Mouse (Mus musculus) thymus, postnatal 10 days (tissue): Measurements from ENCODE around the gene Mst1r.
A peak's percentile ranks its signal among the peaks of the same experiment; 100 is the strongest.

Experiments used
- DNase-seq, 2 experiments: peaks; one replicate each; pipeline ENCODE4 v3.0.0; 2021; ENCODE audit warnings: low spot score in 2 of 2

Mst1r gene

DNA sequence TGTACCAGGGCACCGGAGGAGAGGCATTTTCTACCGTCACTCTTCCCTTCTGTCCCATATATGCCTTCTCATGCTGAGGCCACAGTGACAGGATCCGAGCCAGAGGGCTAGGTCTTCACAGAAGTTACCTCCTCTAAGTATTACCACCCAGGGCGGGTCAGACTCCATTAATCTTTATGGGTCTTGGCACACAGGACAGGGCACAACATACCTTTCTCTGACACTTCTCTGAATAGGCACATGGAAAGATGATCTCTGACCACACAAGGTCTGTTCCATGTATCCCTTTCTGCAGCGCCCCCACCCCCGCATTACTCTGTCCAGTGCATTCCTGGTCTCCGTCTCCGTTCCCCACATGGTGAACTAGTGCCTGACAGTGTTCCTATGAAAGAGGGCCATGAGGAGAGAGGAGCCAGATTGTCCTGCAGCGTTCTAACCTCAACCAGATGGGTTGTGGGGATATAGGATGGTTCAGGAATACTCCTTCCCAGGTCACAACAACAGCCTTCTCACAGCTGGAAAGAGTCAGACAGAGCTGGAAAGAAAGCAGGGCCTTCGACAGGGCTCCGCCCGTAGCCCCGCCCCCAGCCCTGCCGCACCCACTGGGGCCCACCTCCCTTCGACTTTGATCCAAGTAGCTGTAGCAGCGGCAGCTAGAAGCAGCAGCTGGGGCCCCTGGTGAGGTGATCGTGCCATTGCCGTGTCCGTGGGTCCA is at the start of gene Mst1r:
Gene Mst1r, plus strand, starts transcription at position 622 of the 715 bp plus-strand sequence.
- DNase-seq, result peak; percentile 72 to 82

DNA sequence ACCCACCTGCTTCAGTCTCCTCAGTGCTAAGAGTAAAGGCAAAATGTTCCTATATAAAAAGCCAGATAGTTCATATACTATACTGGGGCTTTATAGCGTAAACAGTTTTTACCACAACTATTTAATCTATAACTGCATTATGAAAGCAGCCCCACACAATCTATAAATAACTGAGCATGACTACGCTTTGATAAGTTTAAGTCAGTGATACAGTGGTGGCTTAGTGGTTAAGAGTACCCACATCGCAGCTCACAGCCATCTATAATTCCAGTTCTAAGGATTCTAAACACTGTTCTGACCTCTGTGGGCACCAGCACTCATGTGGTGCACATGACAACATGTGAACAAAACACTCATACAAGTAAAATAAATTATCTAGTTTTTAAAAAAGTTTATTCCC is 48.3 kb upstream of the Mst1r start:
- DNase-seq, result no peak

- DNase-seq, result no peak
Measured at GRCm38 (mm10) chr9:107864493-107864892, 42.2 kb upstream of the Mst1r start.

DNA sequence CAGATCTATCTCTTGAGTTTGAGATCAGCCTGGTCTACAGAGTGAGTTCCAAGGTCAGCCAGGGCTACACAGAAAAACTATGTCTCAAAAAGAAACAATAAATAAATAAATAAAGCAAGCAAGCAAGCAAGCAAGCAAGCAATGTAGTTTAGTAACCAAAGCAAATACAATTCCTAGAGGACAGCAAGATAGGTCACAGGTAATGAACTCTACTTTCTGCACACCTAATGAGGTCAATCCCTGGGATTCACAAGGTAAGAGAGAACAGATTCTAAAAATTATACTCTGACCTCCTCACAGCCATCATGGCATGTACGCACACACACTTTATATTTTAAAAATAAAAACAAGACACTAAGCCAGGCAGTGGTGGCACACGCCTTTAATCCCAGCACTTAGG is 40.6 kb upstream of the Mst1r start:
- no peak for DNase-seq

- peak; percentile 90 to 93 for DNase-seq
Measured at GRCm38 (mm10) chr9:107872350-107873098, 34.1 kb upstream of the Mst1r start.

- DNase-seq, result no peak
Measured at GRCm38 (mm10) chr9:107873137-107873536, 33.5 kb upstream of the Mst1r start, which contains the start of gene Rbm6. Rbm6 (minus strand) TSS chr9:107873237.

DNA sequence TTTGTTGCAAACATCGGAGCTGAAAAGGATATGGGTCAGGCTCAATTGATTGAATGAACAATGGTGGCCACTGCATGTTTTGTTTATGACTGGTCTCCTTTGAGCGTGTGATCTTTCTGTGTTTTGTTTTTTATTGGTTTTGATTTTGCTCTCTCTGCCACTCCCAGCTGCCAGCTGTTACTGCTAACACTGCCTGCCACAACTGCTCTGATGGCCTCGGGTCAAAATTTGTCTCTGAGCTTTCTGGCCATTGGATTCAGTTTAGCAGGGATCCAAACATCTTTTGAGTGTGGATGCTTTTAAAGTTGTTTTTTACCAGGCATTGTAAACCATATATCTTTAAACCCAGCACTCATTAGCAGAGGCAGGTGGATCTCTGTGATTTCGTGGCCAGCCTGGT is 26.3 kb upstream of the Mst1r start:
- DNase-seq, result no peak

DNA sequence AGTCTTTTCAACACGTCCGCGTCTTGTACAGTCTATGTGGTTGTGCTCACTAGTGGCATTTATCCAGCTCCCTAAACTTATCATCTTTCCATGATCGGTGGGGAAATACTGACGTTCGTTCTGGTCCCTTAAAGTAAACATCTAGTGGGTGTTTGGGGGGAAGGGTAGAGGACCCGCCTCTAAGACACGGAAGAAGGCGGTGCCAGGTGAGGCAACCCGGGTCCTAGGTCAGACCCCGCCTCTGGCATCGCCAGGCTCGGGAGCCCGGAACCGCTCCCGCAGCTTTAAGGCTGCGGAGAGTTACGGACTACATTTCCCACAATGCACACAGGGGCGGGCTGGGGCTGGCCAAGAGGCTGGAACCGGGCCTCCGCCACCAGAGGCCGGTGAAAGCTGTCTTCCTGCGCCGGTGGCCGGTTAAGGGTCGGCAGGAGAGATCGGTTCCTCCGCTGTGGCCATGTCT is 18.8 kb upstream of the Mst1r start, which contains the start of gene Mon1a:
Gene Mon1a, plus strand, starts transcription at position 348 of the 463 bp plus-strand sequence.
- peak; percentile 85 to 88 for DNase-seq

GRCm38 (mm10) chr9:107888267-107888850 is 18.3 kb upstream of the Mst1r start:
- peak; percentile 32 to 33 for DNase-seq

GRCm38 (mm10) chr9:107890260-107890659 is 16.4 kb upstream of the Mst1r start:
- DNase-seq, result no peak

DNA sequence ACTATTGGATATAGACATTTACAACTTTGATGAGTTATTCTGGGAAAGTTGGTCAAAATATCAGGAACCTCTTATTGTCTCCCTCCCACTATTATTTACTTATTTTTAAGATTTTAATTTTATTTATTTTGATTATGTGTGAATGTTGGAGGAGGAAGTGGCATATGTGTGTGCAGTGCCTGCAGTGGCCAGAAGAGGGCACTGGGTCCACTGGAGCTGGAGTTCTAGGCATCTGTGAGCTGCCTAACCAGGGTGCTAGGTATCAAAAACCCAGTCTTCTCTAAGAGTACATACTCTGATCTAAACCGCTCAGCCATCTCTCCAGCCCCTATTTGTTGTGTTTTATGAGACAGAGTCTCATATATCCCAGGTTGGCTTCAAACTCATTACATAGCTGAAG is 15.7 kb upstream of the Mst1r start:
- peak in 1 of 2 experiments; percentile 32 for DNase-seq

DNA sequence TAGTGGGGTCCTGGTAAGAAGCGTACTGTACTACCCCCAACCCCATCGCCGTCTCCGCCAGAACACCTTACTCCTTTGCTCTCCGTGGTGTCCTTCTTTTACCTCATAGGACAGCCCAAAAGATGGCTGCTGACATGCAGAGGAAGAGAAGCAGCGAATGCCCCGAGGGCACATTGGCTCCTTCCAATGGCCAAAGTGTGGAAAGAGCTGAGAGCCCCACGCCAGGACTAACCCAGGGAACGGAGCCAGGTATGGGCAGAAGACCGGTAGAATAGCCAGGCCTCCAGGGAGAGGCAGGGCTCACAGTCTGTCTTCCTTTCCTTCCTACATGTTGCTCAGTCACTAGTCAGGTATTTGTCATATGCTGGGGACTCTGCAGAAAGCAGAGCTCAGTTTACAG is 8.1 kb upstream of the Mst1r start:
- no peak for DNase-seq

GRCm38 (mm10) chr9:107899855-107900254 is 6.8 kb upstream of the Mst1r start:
- DNase-seq, result no peak

DNA sequence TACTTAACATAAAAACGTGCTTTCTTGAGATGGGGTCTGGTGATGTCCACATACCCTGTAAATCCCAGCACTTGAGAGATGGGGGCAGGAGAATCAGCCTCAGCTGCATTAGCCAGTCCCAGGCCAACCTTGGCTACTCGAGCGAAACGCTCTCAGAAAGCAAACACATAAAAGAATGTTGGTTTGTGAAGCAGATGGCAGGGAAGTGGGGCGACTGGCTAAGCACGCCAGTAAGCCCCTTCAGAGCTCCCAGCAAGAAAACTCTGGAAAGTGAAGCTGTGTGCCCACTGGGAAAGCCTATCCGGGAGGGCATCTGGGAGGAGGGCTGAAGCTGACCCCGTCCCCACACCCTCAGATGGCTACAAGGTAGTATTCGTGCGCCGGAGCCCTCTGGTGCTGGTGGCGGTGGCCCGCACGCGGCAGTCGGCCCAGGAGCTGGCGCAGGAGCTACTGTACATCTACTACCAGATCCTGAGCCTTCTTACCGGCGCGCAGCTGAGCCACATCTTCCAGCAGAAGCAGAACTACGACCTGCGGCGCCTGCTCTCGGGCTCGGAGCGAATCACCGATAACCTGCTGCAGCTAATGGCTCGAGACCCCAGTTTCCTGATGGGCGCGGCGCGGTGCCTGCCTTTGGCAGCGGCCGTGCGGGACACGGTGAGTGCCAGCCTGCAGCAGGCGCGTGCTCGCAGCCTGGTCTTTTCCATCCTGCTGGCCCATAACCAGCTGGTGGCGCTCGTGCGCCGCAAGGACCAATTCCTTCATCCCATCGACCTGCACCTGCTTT is 5.6 kb upstream of the Mst1r start:
- peak; percentile 27 to 61 for DNase-seq

DNA sequence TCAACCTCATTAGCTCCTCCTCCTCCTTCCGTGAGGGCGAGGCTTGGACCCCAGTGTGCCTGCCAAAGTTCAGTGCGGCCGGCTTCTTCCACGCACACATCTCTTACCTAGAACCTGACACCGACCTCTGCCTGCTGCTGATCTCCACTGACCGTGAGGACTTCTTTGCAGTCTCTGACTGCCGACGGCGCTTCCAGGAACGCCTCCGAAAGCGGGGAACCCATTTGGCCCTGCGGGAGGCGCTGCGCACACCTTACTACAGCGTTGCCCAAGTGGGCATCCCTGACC is 5.1 kb upstream of the Mst1r start:
- no peak for DNase-seq

GRCm38 (mm10) chr9:107904726-107905125 is 1.9 kb upstream of the Mst1r start:
- DNase-seq, result peak; percentile 71 to 87

- DNase-seq, result no peak
Measured at GRCm38 (mm10) chr9:107906967-107907800, 511 bp downstream of the Mst1r start.

DNA sequence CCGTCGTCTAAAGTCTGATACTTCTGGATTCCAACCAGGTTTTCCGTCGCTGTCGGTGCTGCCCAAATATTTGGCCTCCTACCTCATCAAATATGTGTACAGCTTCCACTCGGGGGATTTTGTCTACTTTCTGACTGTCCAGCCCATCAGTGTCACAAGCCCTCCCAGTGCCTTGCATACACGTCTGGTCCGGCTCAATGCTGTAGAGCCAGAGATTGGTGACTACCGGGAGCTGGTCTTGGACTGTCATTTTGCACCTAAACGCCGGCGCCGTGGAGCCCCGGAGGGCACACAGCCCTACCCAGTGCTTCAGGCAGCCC is 1.1 kb downstream of the Mst1r start:
- DNase-seq, result no peak

- no peak for DNase-seq
Measured at GRCm38 (mm10) chr9:107908410-107909158, 1.9 kb downstream of the Mst1r start.

GRCm38 (mm10) chr9:107910025-107910769 is 3.5 kb downstream of the Mst1r start:
- DNase-seq, result no peak
